Mouse (Mus musculus) heart, postnatal 0 days (tissue): ENCODE results near the gene Nabp2. TPM values are rescaled to one million over a fixed set of nuclear protein-coding genes. Genes with fewer than 3 reads are reported as not detected.

Source experiments
- ATAC-seq: fragments of 200-750 bp; cut with Nextera tagmentation; 2 replicates; pipeline ENCODE4 v1.8.0; 2017; ENCODE audit warnings: low read depth, moderate number of reproducible peaks, moderate library complexity; ENCODE audit not compliant: insufficient read depth
- DNase-seq: peaks from one replicate; pipeline ENCODE4 v3.0.0-alpha.2; 2016; ENCODE audit warnings: low spot score
- H3K27ac ChIP-seq: fragments of 300-500 bp; sonication (generic); 2 replicates; pipeline ENCODE4 v1.5.1; 2014; ENCODE audit warnings: low read depth, mild to moderate bottlenecking
- H3K27me3 ChIP-seq: fragments of 300-500 bp; sonication (generic); 2 replicates; pipeline ENCODE4 v1.6.1; 2014; ENCODE audit warnings: low read length, mixed read lengths; ENCODE audit not compliant: control insufficient read depth, insufficient read depth
- H3K36me3 ChIP-seq: fragments of 300-500 bp; sonication (generic); replicated peaks from 2 replicates; pipeline ENCODE4 v1.6.1; 2014; ENCODE audit warnings: low read length, mixed read lengths; ENCODE audit not compliant: control insufficient read depth, insufficient read depth
- H3K4me1 ChIP-seq: fragments of 300-500 bp; sonication (generic); 2 replicates; pipeline ENCODE4 v1.6.1; 2014; ENCODE audit warnings: antibody characterized with exemption; ENCODE audit not compliant: control insufficient read depth, insufficient read depth
- H3K4me2 ChIP-seq: fragments of 300-500 bp; sonication (generic); 2 replicates; pipeline ENCODE4 v1.6.1; 2014; ENCODE audit warnings: low read depth, mild to moderate bottlenecking, low read length, moderate library complexity
- H3K4me3 ChIP-seq: fragments of 300-500 bp; sonication (generic); 2 replicates; pipeline ENCODE4 v1.5.1; 2014; ENCODE audit warnings: low read depth, low read length
- H3K9ac ChIP-seq: fragments of 300-500 bp; sonication (generic); replicated peaks from 2 replicates; pipeline ENCODE4 v1.6.1; 2014; ENCODE audit warnings: low read depth, low read length, mixed read lengths
- H3K9me3 ChIP-seq: fragments of 300-500 bp; sonication (generic); replicated peaks from 2 replicates; pipeline ENCODE4 v1.6.1; 2016; ENCODE audit warnings: low read length; ENCODE audit not compliant: control insufficient read depth
- CTCF ChIP-seq: IDR thresholded peaks from 2 replicates; pipeline ENCODE4 v1.5.1; 2016; ENCODE audit warnings: antibody characterized with exemption, control low read depth, low read depth
- EP300 ChIP-seq: IDR thresholded peaks from 2 replicates; pipeline ENCODE4 v1.6.1; 2016; ENCODE audit warnings: antibody characterized with exemption, low read depth
- WGBS: fragments of 180-500 bp; shearing (Covaris S2); extraction: QIAGEN DNeasy Blood & Tissue Kit; methylation state at CpG from one replicate; pipeline ENCODE4 v1.1.7; 2014; 5-methylcytosine and 5-hydroxymethylcytosine counted together
- polyA plus RNA-seq: library from polyadenylated mRNA; unstranded; fragments of >200 nt; fragmentation: Nextera tagmentation; extraction: Ambion mirVana; gene quantifications from 2 replicates; pipeline ENCODE4 v1.2.1, GENCODE M21; 2015
- total RNA-seq: library from RNA; depleted of rRNA; stranded (reverse); fragments of >200 nt; gene quantifications from 2 replicates; pipeline ENCODE4 v1.2.3, GENCODE M21; 2014; ENCODE audit warnings: low replicate concordance

Gene Nabp2
- total and polyA plus RNA-seq, 2 experiments from 2014 or later: 28.1 to 55.5 TPM

DNA sequence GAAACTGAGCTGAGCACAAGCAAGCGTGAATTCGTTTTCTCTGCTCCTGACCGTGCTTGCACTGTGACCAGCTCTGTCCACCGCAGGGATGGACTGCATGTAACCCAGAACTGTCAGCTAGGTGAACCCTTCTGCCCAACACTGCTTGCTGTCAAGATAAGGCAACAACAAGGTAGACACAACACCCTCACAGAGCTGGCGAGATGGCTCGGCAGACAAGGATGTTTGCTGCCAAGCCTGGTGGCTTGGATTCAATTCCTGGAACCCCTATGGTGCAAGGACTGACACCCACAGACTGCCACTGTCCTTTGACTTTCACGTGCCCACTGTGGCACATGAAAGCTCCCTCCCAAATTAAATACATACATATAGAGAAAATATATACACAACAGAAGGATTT is 7.4 kb downstream of the Nabp2 start:
- Histone ChIP-seq H3K9me3 (no peaks in the 10 kb centered on the region), H3K4me1 (peaks cover 3% of the 10 kb centered on the region; the same call in 1 of the 2 replicates), H3K36me3 (peaks cover 8% of the 10 kb centered on the region; the same call in 1 of the 2 replicates), H3K4me3 (no peak overlapping the region), H3K27me3 (no peaks in the 10 kb centered on the region), H3K4me2 (no peak overlapping the region), H3K27ac (no peak overlapping the region), H3K9ac (no peak overlapping the region)
- ATAC-seq: no peak
- 78% methylated on average over 7 of the region's 7 CpGs for WGBS
- DNase-seq: no peak
- TF ChIP-seq CTCF (no peak), EP300 (no peak)

DNA sequence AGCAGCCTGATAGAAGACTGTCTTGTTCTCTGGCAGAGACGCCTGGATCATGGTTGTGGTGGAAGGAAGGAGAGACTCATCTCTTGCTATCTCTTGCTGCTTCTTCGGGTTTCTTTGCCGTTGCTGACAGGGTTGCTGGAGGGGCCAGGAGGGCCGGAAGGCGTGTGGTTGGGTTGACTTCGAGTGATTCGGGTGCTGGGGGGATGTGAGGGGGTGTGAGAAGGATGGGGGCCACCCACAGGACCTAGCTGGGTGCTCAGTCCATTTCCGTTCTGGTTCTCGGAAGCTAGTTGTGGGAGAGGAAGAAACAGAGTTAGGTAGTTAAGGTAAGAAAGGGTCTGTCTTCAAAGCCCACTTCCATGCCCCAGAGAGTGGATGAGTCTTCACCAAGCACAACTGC is 9.7 kb downstream of the Nabp2 start:
- DNase-seq (no peak), ATAC-seq (no peak)
- Histone ChIP-seq H3K36me3 (no peaks in the 10 kb centered on the region; the same call in 1 of the 2 replicates), H3K4me2 (no peak overlapping the region), H3K9me3 (no peaks in the 10 kb centered on the region), H3K27me3 (no peaks in the 10 kb centered on the region), H3K9ac (no peak overlapping the region), H3K4me3 (no peak overlapping the region), H3K27ac (no peak overlapping the region), H3K4me1 (no peaks in the 10 kb centered on the region)
- 73% methylated on average over 9 of the region's 9 CpGs for WGBS
- no peak for TF ChIP-seq CTCF
- no peak for TF ChIP-seq EP300

DNA sequence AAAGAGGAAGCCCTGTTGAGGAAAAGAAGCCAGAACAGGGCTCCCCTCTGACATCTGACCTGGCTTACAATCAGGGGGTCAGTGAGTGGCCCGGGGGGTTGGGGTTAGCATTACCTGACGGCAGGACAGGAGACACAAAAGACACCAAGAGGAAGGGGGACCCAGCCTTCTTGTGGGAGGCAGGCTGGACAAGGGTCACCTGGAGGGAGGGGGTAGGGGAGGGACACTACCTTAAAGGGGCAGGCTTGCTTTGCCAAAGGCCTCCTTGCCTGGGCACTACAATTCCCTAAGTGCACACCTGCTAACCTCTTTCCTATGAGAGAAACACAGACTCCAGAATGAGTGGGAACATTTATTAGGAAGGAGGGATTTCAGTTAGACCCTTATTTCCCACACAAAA is 10.2 kb downstream of the Nabp2 start, which contains the start of gene Slc39a5:
Gene Slc39a5 (minus strand): TSS at position 174 of the 400 bp plus-strand sequence.
- H3K9ac ChIP-seq: no peak within 1 kb of the TSS
- H3K4me2 ChIP-seq: no peak within 1 kb of the TSS
- TF ChIP-seq CTCF: no peak
- no peak for TF ChIP-seq EP300
- 26% methylated on average over 2 of the region's 2 CpGs for WGBS
- H3K27me3 ChIP-seq: no peaks in the 10 kb centered on the region
- H3K4me1 ChIP-seq: no peaks in the 10 kb centered on the region
- no peak within 1 kb of the TSS for H3K27ac ChIP-seq
- no peak within 1 kb of the TSS for H3K4me3 ChIP-seq
- no peak for DNase-seq
- H3K36me3 ChIP-seq: no peaks in the 10 kb centered on the region; the same call in 1 of the 2 replicates
- ATAC-seq: no peak
- no peaks in the 10 kb centered on the region for H3K9me3 ChIP-seq

DNA sequence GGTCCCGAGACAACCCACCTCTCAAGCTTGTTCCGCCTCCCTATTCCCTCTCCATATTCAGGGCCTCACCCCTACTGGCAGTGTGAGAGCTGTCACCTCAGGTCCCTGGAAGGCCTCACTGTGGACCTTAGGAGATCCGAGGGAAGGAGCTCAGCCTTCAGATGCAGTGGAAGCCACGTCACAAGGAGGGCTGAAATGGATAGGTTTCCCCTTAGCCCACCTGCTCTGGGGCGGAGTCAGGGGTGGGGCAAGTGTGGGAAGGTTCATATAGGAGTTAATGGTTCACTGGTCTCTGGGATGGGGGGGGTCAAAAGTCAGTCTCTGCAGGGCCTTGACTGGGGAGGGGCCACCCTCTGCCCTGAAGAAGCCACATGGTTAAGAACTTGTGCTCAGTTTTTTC is 11.0 kb downstream of the Nabp2 start:
- Histone ChIP-seq H3K4me2 (no peak overlapping the region), H3K27ac (no peak overlapping the region), H3K27me3 (no peaks in the 10 kb centered on the region), H3K36me3 (no peaks in the 10 kb centered on the region), H3K9me3 (no peaks in the 10 kb centered on the region), H3K4me3 (no peak overlapping the region), H3K9ac (no peak overlapping the region), H3K4me1 (no peaks in the 10 kb centered on the region)
- TF ChIP-seq CTCF (no peak), EP300 (no peak)
- no peak for ATAC-seq
- WGBS: 35% methylated on average over 5 of the region's 5 CpGs
- DNase-seq: no peak

DNA sequence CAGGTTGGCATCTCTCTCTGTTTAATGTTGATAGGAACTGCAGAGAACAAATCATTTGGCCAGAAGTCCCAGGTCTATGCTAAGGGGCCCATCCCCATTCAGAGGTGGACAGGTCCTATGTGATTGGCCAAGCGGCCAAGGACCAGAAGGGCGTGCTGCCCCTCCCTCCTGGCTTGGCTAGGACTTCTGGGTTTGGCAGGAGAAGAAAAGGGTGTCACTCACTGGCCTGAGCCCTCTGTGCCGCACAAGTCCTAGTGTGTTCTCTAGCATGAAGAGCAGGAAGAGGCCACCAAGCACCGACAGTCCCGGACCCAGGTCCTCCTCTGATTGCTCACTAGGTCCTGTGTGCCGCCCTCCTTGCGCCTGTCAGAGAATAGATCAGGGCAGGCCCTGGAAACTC is 13.8 kb downstream of the Nabp2 start:
- ATAC-seq: peak; percentile 44
- Histone ChIP-seq H3K36me3 (peaks cover 19% of the 10 kb centered on the region), H3K9ac (no peak overlapping the region), H3K4me3 (no peak overlapping the region), H3K27me3 (no peaks in the 10 kb centered on the region), H3K9me3 (no peaks in the 10 kb centered on the region), H3K4me2 (no peak overlapping the region), H3K4me1 (no peaks in the 10 kb centered on the region), H3K27ac (no peak overlapping the region)
- 61% methylated on average over 7 of the region's 7 CpGs for WGBS
- TF ChIP-seq CTCF: no peak
- TF ChIP-seq EP300: no peak
- no peak for DNase-seq

DNA sequence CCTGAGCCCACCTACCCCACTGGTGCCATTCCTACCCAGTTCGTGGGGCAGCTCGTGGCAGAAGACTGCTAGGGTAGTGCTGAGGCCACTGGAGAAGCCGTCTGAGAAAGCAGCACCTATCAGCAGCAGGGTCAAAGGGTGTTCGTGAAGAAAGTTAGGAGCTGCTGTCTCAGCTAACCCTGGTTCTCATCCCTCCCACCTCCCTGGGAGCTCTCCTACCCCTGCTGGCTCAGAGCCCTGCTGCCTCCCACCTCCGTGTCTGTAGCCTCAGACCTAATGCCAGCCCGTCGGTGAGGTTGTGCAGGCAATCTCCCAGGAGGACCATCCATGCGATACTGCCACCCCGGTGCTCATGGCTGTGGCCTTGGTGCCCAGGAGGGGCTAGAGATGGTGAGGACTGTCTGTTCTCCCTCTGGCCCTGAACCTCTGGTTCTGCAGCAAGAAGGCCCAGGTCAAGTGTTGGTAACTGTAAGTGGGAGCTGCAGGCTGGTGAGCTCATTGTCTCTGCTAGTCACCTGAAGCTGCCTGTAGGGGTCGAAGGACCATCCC is 14.5 kb downstream of the Nabp2 start:
- Histone ChIP-seq H3K4me1 (peaks cover 4% of the 10 kb centered on the region; the same call in 1 of the 2 replicates), H3K27me3 (no peaks in the 10 kb centered on the region), H3K36me3 (peaks cover 26% of the 10 kb centered on the region), H3K9me3 (no peaks in the 10 kb centered on the region), H3K27ac (no peak overlapping the region), H3K9ac (no peak overlapping the region), H3K4me3 (no peak overlapping the region), H3K4me2 (no peak overlapping the region)
- ATAC-seq (no peak), DNase-seq (no peak)
- TF ChIP-seq EP300: no peak
- TF ChIP-seq CTCF: no peak
- 50% methylated on average over 9 of the region's 10 CpGs for WGBS
